Mouse (Mus musculus): ENCODE measurements at regions not wholly inside any gene's neighbourhood (a gene's known extent, or its start where the extent isn't known, plus 50 kb on each side); places are given as distances from the start of the nearest gene placed in this dataset.

DNA sequence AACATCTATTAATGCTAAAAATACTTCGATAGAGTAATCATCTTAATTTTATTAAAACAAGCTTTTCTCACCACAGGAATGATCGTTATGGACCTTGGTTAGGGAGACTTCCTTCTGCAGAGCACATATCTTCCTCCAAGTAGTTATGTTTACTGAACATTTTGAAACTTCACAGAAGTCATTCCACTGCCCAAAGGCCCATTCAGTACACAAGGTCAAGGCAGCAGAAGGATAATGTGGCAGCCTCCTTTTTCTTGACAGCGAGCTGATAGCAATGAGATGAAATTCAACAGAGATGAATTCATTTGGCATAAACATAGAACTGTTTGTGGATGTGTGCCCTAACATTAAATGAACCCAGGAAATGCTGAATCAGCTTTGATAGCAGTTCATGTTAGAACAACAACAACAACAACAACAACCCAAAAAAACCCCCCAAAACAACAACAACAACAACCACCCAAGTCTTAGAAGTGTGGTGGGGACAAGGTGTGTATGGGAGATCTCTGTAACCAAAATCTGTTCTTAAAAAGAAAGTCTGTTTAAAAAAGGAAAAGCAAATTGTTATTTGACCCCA is 56.6 kb upstream of the Raph1 start:
- TF ChIP-seq CTCF (IDR thresholded peaks at IDR 0.05) (no peak), EP300 (IDR thresholded peaks at IDR 0.05) (no peak)
